Mouse (Mus musculus) limb, embryonic 12.5 days (tissue): Measurements from ENCODE around the gene Gm29609. TPM values are rescaled to one million over a fixed set of nuclear protein-coding genes. Genes with fewer than 3 reads are reported as not detected.

Experiments
- ATAC-seq: fragments of 200-750 bp; cut with Nextera tagmentation; 2 replicates; pipeline ENCODE4 v1.8.0; 2017; ENCODE audit warnings: low read depth, moderate TSS enrichment; ENCODE audit not compliant: insufficient number of reproducible peaks, insufficient read depth, low FRiP score, low TSS enrichment
- H3K27ac ChIP-seq: fragments of 300-500 bp; sonication (generic); 2 replicates; pipeline ENCODE4 v1.5.1; 2016; ENCODE audit warnings: mild to moderate bottlenecking, moderate library complexity
- H3K27me3 ChIP-seq: fragments of 300-500 bp; sonication (generic); 2 replicates; pipeline ENCODE4 v1.6.1; 2016; ENCODE audit warnings: mild to moderate bottlenecking, moderate library complexity
- H3K36me3 ChIP-seq: fragments of 300-500 bp; sonication (generic); 2 replicates; pipeline ENCODE4 v1.6.1; 2016; ENCODE audit warnings: mild to moderate bottlenecking, moderate library complexity
- H3K4me1 ChIP-seq: fragments of 300-500 bp; sonication (generic); replicated peaks from 2 replicates; pipeline ENCODE4 v1.6.1; 2016
- H3K4me2 ChIP-seq: fragments of 300-500 bp; sonication (generic); 2 replicates; pipeline ENCODE4 v1.6.1; 2016; ENCODE audit warnings: mild to moderate bottlenecking, moderate library complexity
- H3K4me3 ChIP-seq: fragments of 300-500 bp; sonication (generic); replicated peaks from 2 replicates; pipeline ENCODE4 v1.5.1; 2016; ENCODE audit warnings: mild to moderate bottlenecking
- H3K9ac ChIP-seq: fragments of 300-500 bp; sonication (generic); replicated peaks from 2 replicates; pipeline ENCODE4 v1.6.1; 2016; ENCODE audit warnings: mild to moderate bottlenecking, moderate library complexity
- H3K9me3 ChIP-seq: fragments of 300-500 bp; sonication (generic); 2 replicates; pipeline ENCODE4 v1.6.1; 2016; ENCODE audit warnings: mild to moderate bottlenecking, moderate library complexity
- WGBS: fragments of 180-500 bp; shearing (Covaris S2); methylation state at CpG from one replicate; pipeline ENCODE4 v1.1.7; 2016; 5-methylcytosine and 5-hydroxymethylcytosine counted together
- polyA plus RNA-seq: library from polyadenylated mRNA; unstranded; fragments of >200 nt; fragmentation: Nextera tagmentation; extraction: Ambion mirVana; gene quantifications from 2 replicates; pipeline ENCODE4 v1.2.1, GENCODE M21; 2016

Gm29609 gene
- polyA plus RNA-seq, 1 experiment from 2014 or later: 0.80 TPM

- Histone ChIP-seq H3K9ac (no peak overlapping the region), H3K4me1 (peaks cover 21% of the 10 kb centered on the region), H3K4me3 (peak overlapping the region; percentile 27), H3K36me3 (peaks cover 9% of the 10 kb centered on the region; the same call in 1 of the 2 replicates), H3K27ac (no peak overlapping the region), H3K27me3 (peaks cover 67% of the 10 kb centered on the region), H3K9me3 (no peaks in the 10 kb centered on the region), H3K4me2 (peak overlapping the region; percentile 42)
- 2% methylated on average over 13 of the region's 13 CpGs for WGBS
- ATAC-seq: no peak
These were observed 42.1 kb downstream of the Gm29609 start for GRCm38 (mm10) chr5:31137658-31138057.

- H3K4me3 ChIP-seq: peak overlapping the region; percentile 27
- H3K27ac ChIP-seq: no peak overlapping the region
- H3K36me3 ChIP-seq: peaks cover 8% of the 10 kb centered on the region; the same call in 1 of the 2 replicates
- no peak overlapping the region for H3K9ac ChIP-seq
- ATAC-seq: no peak
- WGBS: 1% methylated on average over 33 of the region's 33 CpGs
- H3K9me3 ChIP-seq: no peaks in the 10 kb centered on the region
- peaks cover 21% of the 10 kb centered on the region for H3K4me1 ChIP-seq
- peak overlapping the region; percentile 42 for H3K4me2 ChIP-seq
- peaks cover 67% of the 10 kb centered on the region for H3K27me3 ChIP-seq
These were observed 42.8 kb downstream of the Gm29609 start for GRCm38 (mm10) chr5:31136730-31137424.

DNA sequence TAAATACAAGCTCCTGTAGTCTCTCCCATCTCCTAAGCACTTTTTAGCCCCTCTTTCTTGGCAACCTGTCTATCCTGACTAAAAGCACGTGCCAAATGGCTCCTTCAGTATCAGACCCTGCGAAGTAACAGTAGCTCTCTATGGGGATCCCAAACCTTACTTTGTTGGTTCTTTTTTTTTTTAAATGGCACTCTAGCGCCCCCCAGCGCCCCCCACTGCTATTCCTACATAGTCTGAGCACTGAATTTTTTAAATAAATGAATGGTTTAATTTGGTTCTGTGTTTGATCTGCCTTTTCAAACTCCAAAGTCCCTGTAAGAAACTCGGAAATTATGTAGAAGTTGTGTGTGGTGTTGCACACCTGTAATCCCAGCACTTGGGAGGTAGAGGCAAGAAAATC is 53.7 kb downstream of the Gm29609 start:
- no peaks in the 10 kb centered on the region for H3K4me1 ChIP-seq
- H3K9me3 ChIP-seq: no peaks in the 10 kb centered on the region
- no peaks in the 10 kb centered on the region for H3K36me3 ChIP-seq
- no peak overlapping the region for H3K4me2 ChIP-seq
- H3K9ac ChIP-seq: no peak overlapping the region
- WGBS: 36% methylated on average over 5 of the region's 5 CpGs
- H3K27ac ChIP-seq: no peak overlapping the region
- peaks cover 6% of the 10 kb centered on the region for H3K27me3 ChIP-seq
- H3K4me3 ChIP-seq: no peak overlapping the region
- ATAC-seq: no peak

DNA sequence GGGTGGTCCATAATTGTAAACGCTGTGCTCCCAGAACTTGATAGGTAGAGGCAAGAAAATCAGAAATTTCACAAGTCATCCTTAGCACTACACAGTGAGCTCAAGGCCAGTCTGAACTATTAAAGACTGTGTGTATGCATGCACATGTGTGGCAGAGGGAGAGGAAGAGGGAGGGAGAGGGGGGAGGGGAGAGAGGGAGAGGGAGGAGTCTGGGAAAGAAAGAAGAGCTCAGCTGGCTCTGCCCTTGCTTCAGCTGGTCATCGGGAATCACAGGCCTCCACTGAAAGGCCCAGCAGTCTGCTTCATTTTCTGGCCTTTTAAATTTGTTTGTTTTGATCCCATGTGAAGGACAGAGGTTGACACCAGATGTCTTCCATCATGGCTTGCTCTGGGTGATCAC is 56.2 kb downstream of the Gm29609 start:
- WGBS: 46% methylated on average over 2 of the region's 2 CpGs
- no peak for ATAC-seq

DNA sequence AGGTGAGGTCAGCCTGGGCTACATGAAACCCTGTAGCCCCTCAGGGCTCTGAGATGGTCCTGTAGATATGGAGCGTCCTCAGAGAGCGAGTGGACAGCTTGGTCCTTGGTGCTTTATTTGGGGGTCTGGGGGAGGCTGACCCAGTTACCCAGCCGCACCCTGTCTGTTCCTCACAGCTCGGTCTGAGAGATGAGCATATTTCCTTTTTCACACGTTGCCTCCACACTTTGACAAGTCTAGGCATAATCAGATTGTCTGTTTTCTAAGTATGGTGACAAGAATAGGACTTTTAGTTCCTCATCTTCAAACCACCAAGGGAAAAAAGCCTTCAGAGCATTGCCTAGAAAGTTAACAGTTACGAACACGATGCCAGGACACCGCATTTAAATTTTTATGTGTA is 58.6 kb downstream of the Gm29609 start:
- 84% methylated on average over 8 of the region's 8 CpGs for WGBS
- H3K9me3 ChIP-seq: no peaks in the 10 kb centered on the region
- no peaks in the 10 kb centered on the region for H3K36me3 ChIP-seq
- no peak overlapping the region for H3K4me2 ChIP-seq
- H3K4me3 ChIP-seq: no peak overlapping the region
- H3K27ac ChIP-seq: no peak overlapping the region
- H3K9ac ChIP-seq: no peak overlapping the region
- peaks cover 10% of the 10 kb centered on the region for H3K27me3 ChIP-seq
- no peak for ATAC-seq
- H3K4me1 ChIP-seq: no peaks in the 10 kb centered on the region

More for the DNA sequence above, 56.2 kb downstream of the Gm29609 start:
- Histone ChIP-seq H3K27me3 (no peaks in the 10 kb centered on the region), H3K4me2 (no peak overlapping the region), H3K9ac (no peak overlapping the region), H3K4me3 (no peak overlapping the region), H3K36me3 (no peaks in the 10 kb centered on the region), H3K9me3 (no peaks in the 10 kb centered on the region), H3K4me1 (no peaks in the 10 kb centered on the region), H3K27ac (no peak overlapping the region)

GRCm38 (mm10) chr5:31116912-31117311 is 62.8 kb downstream of the Gm29609 start:
- Histone ChIP-seq H3K9me3 (peaks cover 6% of the 10 kb centered on the region; the same call in 1 of the 2 replicates), H3K27ac (no peak overlapping the region), H3K4me1 (no peaks in the 10 kb centered on the region), H3K36me3 (no peaks in the 10 kb centered on the region), H3K4me2 (no peak overlapping the region), H3K4me3 (no peak overlapping the region), H3K9ac (no peak overlapping the region), H3K27me3 (peaks cover 10% of the 10 kb centered on the region)
- 23% methylated on average over 10 of the region's 10 CpGs for WGBS
- ATAC-seq: no peak

- H3K4me1 ChIP-seq: no peaks in the 10 kb centered on the region
- H3K9me3 ChIP-seq: peaks cover 6% of the 10 kb centered on the region; the same call in 1 of the 2 replicates
- ATAC-seq: no peak
- 43% methylated on average over 3 of the region's 3 CpGs for WGBS
- H3K27me3 ChIP-seq: peaks cover 10% of the 10 kb centered on the region
- H3K4me3 ChIP-seq: no peak within 1 kb of the TSS
- no peak within 1 kb of the TSS for H3K27ac ChIP-seq
- H3K36me3 ChIP-seq: no peaks in the 10 kb centered on the region
- no peak within 1 kb of the TSS for H3K9ac ChIP-seq
- H3K4me2 ChIP-seq: no peak within 1 kb of the TSS
These were observed 63.4 kb downstream of the Gm29609 start, which contains the start of gene Trim54 for GRCm38 (mm10) chr5:31116354-31116753. Gene Trim54 (plus strand): TSS chr5:31116712.

GRCm38 (mm10) chr5:31110781-31111180 is 68.9 kb downstream of the Gm29609 start:
- no peak overlapping the region for H3K27ac ChIP-seq
- no peak overlapping the region for H3K4me3 ChIP-seq
- 35% methylated on average over 7 of the region's 7 CpGs for WGBS
- no peak overlapping the region for H3K9ac ChIP-seq
- H3K27me3 ChIP-seq: peaks cover 5% of the 10 kb centered on the region; the same call in 1 of the 2 replicates
- peaks cover 6% of the 10 kb centered on the region; the same call in 1 of the 2 replicates for H3K9me3 ChIP-seq
- no peak for ATAC-seq
- H3K36me3 ChIP-seq: no peaks in the 10 kb centered on the region
- H3K4me1 ChIP-seq: no peaks in the 10 kb centered on the region
- no peak overlapping the region for H3K4me2 ChIP-seq

DNA sequence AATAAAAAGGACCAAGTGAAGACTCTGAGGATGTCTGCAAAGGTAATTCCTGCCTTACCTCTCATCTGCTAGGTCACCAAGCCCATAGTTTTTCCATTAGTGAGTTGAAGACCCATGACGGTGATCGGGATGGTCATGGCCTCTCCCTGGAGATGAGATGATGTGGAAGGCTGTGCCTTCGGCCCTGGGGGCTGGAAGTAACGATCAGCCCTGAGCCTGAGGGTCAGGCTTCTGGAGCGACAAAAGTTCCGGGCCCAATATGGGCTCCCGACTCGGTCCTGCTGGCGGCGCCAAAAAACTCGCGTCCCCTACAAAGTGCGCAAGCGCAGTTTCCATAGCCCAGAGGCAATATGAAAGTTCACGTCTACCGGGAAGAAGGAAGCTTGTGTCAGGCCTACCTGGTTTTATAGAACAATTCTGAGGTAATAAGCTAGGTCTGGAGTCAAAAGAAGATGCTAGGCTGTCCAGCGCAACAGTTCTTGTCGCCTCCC is 71.7 kb downstream of the Gm29609 start, which contains the start of gene Slc30a3:
Gene Slc30a3, minus strand, starts transcription at position 238 of the 491 bp plus-strand sequence.
- no peak for ATAC-seq
- Histone ChIP-seq H3K9ac (no peak within 1 kb of the TSS), H3K36me3 (no peaks in the 10 kb centered on the region), H3K4me3 (no peak within 1 kb of the TSS), H3K9me3 (no peaks in the 10 kb centered on the region), H3K27ac (no peak within 1 kb of the TSS), H3K4me1 (no peaks in the 10 kb centered on the region), H3K27me3 (peaks cover 21% of the 10 kb centered on the region), H3K4me2 (no peak within 1 kb of the TSS)
- 91% methylated on average over 18 of the region's 18 CpGs for WGBS

DNA sequence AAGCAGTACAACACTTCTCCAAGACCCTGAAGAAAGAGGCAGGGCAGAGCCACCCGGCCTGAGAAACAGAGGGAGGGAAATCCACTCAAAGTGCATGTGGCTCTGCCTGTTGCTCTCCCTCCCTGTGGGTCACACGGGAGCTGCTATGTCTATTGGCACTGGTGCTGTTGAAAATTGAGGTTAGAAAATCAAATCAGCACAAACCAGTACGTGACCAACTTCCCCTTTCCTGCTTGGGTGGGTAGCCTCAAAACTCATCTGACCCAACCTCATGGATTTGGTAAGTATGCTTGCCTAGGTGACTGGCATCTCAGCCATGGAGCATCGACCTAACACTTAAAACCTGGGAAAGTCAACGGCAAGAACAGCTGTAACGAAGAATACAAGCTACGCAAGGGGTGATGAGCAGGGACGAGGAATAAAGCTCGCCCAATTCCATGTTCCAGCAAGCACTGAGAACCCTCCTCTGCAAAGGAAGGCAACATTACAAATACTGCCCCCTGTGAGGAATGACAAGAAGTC is 73.8 kb downstream of the Gm29609 start, which contains the start of gene Dnajc5g:
Gene Dnajc5g, plus strand, starts transcription at position 472 of the 522 bp plus-strand sequence.
- Histone ChIP-seq H3K27ac (no peak within 1 kb of the TSS), H3K4me2 (no peak within 1 kb of the TSS), H3K9me3 (no peaks in the 10 kb centered on the region), H3K4me1 (no peaks in the 10 kb centered on the region), H3K9ac (no peak within 1 kb of the TSS), H3K4me3 (no peak within 1 kb of the TSS), H3K36me3 (no peaks in the 10 kb centered on the region), H3K27me3 (peaks cover 21% of the 10 kb centered on the region)
- WGBS: 80% methylated on average over 9 of the region's 9 CpGs
- no peak for ATAC-seq

GRCm38 (mm10) chr5:31095711-31096480 is 83.8 kb downstream of the Gm29609 start:
- Histone ChIP-seq H3K9ac (no peak overlapping the region), H3K27me3 (peaks cover 92% of the 10 kb centered on the region), H3K4me1 (peaks cover 30% of the 10 kb centered on the region), H3K27ac (no peak overlapping the region), H3K9me3 (no peaks in the 10 kb centered on the region), H3K4me2 (peak overlapping the region; percentile 69), H3K4me3 (peak overlapping the region; percentile 26; the same call in 1 of the 2 replicates), H3K36me3 (no peaks in the 10 kb centered on the region)
- ATAC-seq: no peak
- WGBS: 20% methylated on average over 11 of the region's 11 CpGs
